7 mouse cellular contexts compared by ENCODE assay signal in genomic region chr6:124965747-124966146, GRCm38 (mm10). TPM values are rescaled to one million over a fixed set of nuclear protein-coding genes. Genes with fewer than 3 reads are reported as not detected.
A peak's percentile ranks its signal among the peaks of the same experiment; 100 is the strongest.
DNase-seq lines count a peak whose midpoint lies in the region; ATAC-seq and TF ChIP-seq lines count a peak whose summit lies in the region.

No protein-coding gene starts in this region.

- no peaks in the 10 kb centered on the region; the same call in 1 of the 2 replicates for H3K9me3 ChIP-seq in lung, embryonic 14.5 days (ENCODE audit: low read depth, low read length)
- no peaks in the 10 kb centered on the region for H3K9me3 ChIP-seq in hindbrain, embryonic 15.5 days

- no peak for TF ChIP-seq POLR2A in myocyte (IDR thresholded peaks at IDR 0.05; ENCODE audit: insufficient read length, low read depth)

- peaks cover 8% of the 10 kb centered on the region; the same call in 1 of the 2 replicates for H3K4me1 ChIP-seq in lung, embryonic 14.5 days (ENCODE audit: insufficient read depth)
- peaks cover 17% of the 10 kb centered on the region for H3K4me1 ChIP-seq in hindbrain, embryonic 15.5 days (replicated peaks)

- H3K27ac ChIP-seq in lung, embryonic 14.5 days (ENCODE audit: low read depth): peak overlapping the region; percentile 88
- H3K27ac ChIP-seq in hindbrain, embryonic 15.5 days (replicated peaks): peak overlapping the region; percentile 92

- 13% methylated on average over 15 of the region's 15 CpGs for WGBS in lung, embryonic 14.5 days
- WGBS in hindbrain, embryonic 15.5 days: 16% methylated on average over 15 of the region's 15 CpGs

- peak overlapping the region; percentile 74 for H3K9ac ChIP-seq in lung, embryonic 14.5 days
- H3K9ac ChIP-seq in hindbrain, embryonic 15.5 days: peak overlapping the region; percentile 89

- peak overlapping the region; percentile 32 for H3ac ChIP-seq in myocyte (ENCODE audit: control insufficient read depth, insufficient read length)

- peak overlapping the region; percentile 75 for H3K4me2 ChIP-seq in lung, embryonic 14.5 days
- H3K4me2 ChIP-seq in hindbrain, embryonic 15.5 days: peak overlapping the region; percentile 93
- peak overlapping the region; percentile 75 for H3K4me2 ChIP-seq in myocyte (ENCODE audit: low read depth)

- ATAC-seq in lung, embryonic 14.5 days (ENCODE audit: insufficient read depth): no peak; the same call in 1 of the 2 replicates
- no peak for ATAC-seq in hindbrain, embryonic 15.5 days (ENCODE audit: low FRiP score, low read depth)
- no peak for ATAC-seq in cerebellum, adult (ENCODE audit: insufficient number of reproducible peaks, low FRiP score, low TSS enrichment)

- peaks cover 18% of the 10 kb centered on the region for H3K79me2 ChIP-seq in myocyte (ENCODE audit: control insufficient read depth, insufficient read depth)

- no peaks in the 10 kb centered on the region for H3K27me3 ChIP-seq in lung, embryonic 14.5 days (ENCODE audit: insufficient read depth, low read length)
- H3K27me3 ChIP-seq in hindbrain, embryonic 15.5 days: 0 out of 2 replicates have a peak, but pooled peaks cover 4% of the 10 kb centered on the region
- no peaks in the 10 kb centered on the region for H3K27me3 ChIP-seq in myocyte (ENCODE audit: control insufficient read depth, insufficient read depth, insufficient read length)

- peaks cover 21% of the 10 kb centered on the region for H3K36me3 ChIP-seq in lung, embryonic 14.5 days (ENCODE audit: insufficient read depth)
- peaks cover 5% of the 10 kb centered on the region; the same call in 1 of the 2 replicates for H3K36me3 ChIP-seq in hindbrain, embryonic 15.5 days
- peaks cover 4% of the 10 kb centered on the region for H3K36me3 ChIP-seq in myocyte (ENCODE audit: control insufficient read depth, insufficient read depth)

- H3K4me3 ChIP-seq in lung, embryonic 14.5 days (ENCODE audit: low read depth, low read length): peak overlapping the region; percentile 65
- H3K4me3 ChIP-seq in hindbrain, embryonic 15.5 days: peak overlapping the region; percentile 71
- peak overlapping the region; percentile 75 for H3K4me3 ChIP-seq in myocyte

- TF ChIP-seq CTCF in lung, embryonic 14.5 days (IDR thresholded peaks at IDR 0.05; ENCODE audit: low read depth): no peak

- peak; percentile 26 for DNase-seq in lung, embryonic 14.5 days
- DNase-seq in lung, postnatal 14 days: no peak
- DNase-seq in c-Kit-positive CD71-positive TER-119-positive erythroid progenitor cells, embryonic 14.5 days (ENCODE audit: low spot score): peak; percentile 30
- no peak for DNase-seq in layer of hippocampus, postnatal 25 days (ENCODE audit: extremely low spot score in 1 of 2, low spot score in 1 of 2)

TF ChIP-seq in myocyte, 11 proteins besides CTCF, POLR2A, EP300 and RAD21:
- no peak for TF ChIP-seq TCF3 (IDR thresholded peaks at IDR 0.05; ENCODE audit: insufficient read length, low read depth)
- TF ChIP-seq REST (IDR thresholded peaks at IDR 0.05; ENCODE audit: insufficient read depth, insufficient read length): no peak
- no peak for TF ChIP-seq MAX (IDR thresholded peaks at IDR 0.05; ENCODE audit: low read depth)
- no peak for TF ChIP-seq CEBPB (IDR thresholded peaks at IDR 0.05; ENCODE audit: insufficient read depth, poor library complexity, severe bottlenecking)
- TF ChIP-seq SRF (IDR thresholded peaks at IDR 0.05; ENCODE audit: control insufficient read depth, insufficient read length, low read depth): no peak
- no peak for TF ChIP-seq MYOD1 (IDR thresholded peaks at IDR 0.05; ENCODE audit: control insufficient read depth in 1 of 3, insufficient read length in 2 of 3, low read depth in 2 of 3)
- no peak for TF ChIP-seq TCF12 (IDR thresholded peaks at IDR 0.05; ENCODE audit: insufficient read depth, poor library complexity, severe bottlenecking)
- TF ChIP-seq USF1 (IDR thresholded peaks at IDR 0.05; ENCODE audit: low read depth): no peak
- no peak for TF ChIP-seq E2F4 (IDR thresholded peaks at IDR 0.05; ENCODE audit: insufficient read depth)
- no peak for TF ChIP-seq POLR2AphosphoS2 (IDR thresholded peaks at IDR 0.05; ENCODE audit: insufficient read length, low read depth)
- no peak for TF ChIP-seq MYOG (IDR thresholded peaks at IDR 0.05; ENCODE audit: control insufficient read depth in 1 of 3, insufficient read depth in 1 of 3, insufficient read length in 2 of 3, low read depth in 2 of 3)

RNA-seq across cellular contexts. Expression of gene Cops7a, which starts 0.4 kb away (rescaled TPM):
- 147 and 155 TPM in 2 replicates for polyA plus RNA-seq in lung, embryonic 14.5 days (2014; fragmentation: Nextera tagmentation; extraction: Ambion mirVana)
- 92.5 and 102 TPM in 2 replicates for polyA plus RNA-seq in hindbrain, embryonic 15.5 days (2015; fragmentation: Nextera tagmentation; extraction: Ambion mirVana)
- polyA plus RNA-seq in myocyte (2012; fragmentation: generic; extraction: Trizol): 142 TPM
- 100 to 1,000 TPM; 144 to 151 TPM for total RNA-seq in layer of hippocampus, postnatal 25 days (2021)

RNA-seq across cellular contexts. Expression of gene Pianp, which starts 30.7 kb away (rescaled TPM):
- 0.39 and 0.59 TPM in 2 replicates for polyA plus RNA-seq in lung, embryonic 14.5 days (2014; fragmentation: Nextera tagmentation; extraction: Ambion mirVana)
- 58.8 and 73.5 TPM in 2 replicates for polyA plus RNA-seq in hindbrain, embryonic 15.5 days (2015; fragmentation: Nextera tagmentation; extraction: Ambion mirVana)
- polyA plus RNA-seq in myocyte (2012; fragmentation: generic; extraction: Trizol): 1.1 TPM
- 100 to 1,000 TPM; 139 to 188 TPM for total RNA-seq in layer of hippocampus, postnatal 25 days (2021)

RNA-seq across cellular contexts. Expression of gene Mlf2, which starts 34.6 kb away (rescaled TPM):
- polyA plus RNA-seq in lung, embryonic 14.5 days (2014; fragmentation: Nextera tagmentation; extraction: Ambion mirVana): 390 and 401 TPM in 2 replicates
- 565 and 615 TPM in 2 replicates for polyA plus RNA-seq in hindbrain, embryonic 15.5 days (2015; fragmentation: Nextera tagmentation; extraction: Ambion mirVana)
- 384 TPM for polyA plus RNA-seq in myocyte (2012; fragmentation: generic; extraction: Trizol)
- total RNA-seq in layer of hippocampus, postnatal 25 days (2021): 100 to 1,000 TPM; 670 to 704 TPM

RNA-seq across cellular contexts. Expression of gene Zfp384, which starts 43.2 kb away (rescaled TPM):
- polyA plus RNA-seq in lung, embryonic 14.5 days (2014; fragmentation: Nextera tagmentation; extraction: Ambion mirVana): 13.2 and 14.8 TPM in 2 replicates
- 14.9 and 19.6 TPM in 2 replicates for polyA plus RNA-seq in hindbrain, embryonic 15.5 days (2015; fragmentation: Nextera tagmentation; extraction: Ambion mirVana)
- 20.8 TPM for polyA plus RNA-seq in myocyte (2012; fragmentation: generic; extraction: Trizol)
- total RNA-seq in layer of hippocampus, postnatal 25 days (2021): 10 to 100 TPM; 42.4 to 49.6 TPM

RNA-seq across cellular contexts. Expression of gene Ptms, which starts 45.8 kb away (rescaled TPM):
- 377 and 442 TPM in 2 replicates for polyA plus RNA-seq in lung, embryonic 14.5 days (2014; fragmentation: Nextera tagmentation; extraction: Ambion mirVana)
- polyA plus RNA-seq in hindbrain, embryonic 15.5 days (2015; fragmentation: Nextera tagmentation; extraction: Ambion mirVana): 766 and 864 TPM in 2 replicates
- 1,462 TPM for polyA plus RNA-seq in myocyte (2012; fragmentation: generic; extraction: Trizol)
- 1,000 to 10,000 TPM; 1,178 to 1,233 TPM for total RNA-seq in layer of hippocampus, postnatal 25 days (2021)

Comparison
In these comparisons a context has a peak if more than half of its experiments do, and no peak if none do; other contexts are left out.
1. DNase-seq: peak in lung, embryonic 14.5 days (single experiment) and c-Kit-positive CD71-positive TER-119-positive erythroid progenitor cells, embryonic 14.5 days (single experiment); none in lung, postnatal 14 days (single experiment) and layer of hippocampus, postnatal 25 days (0 of 2).
2. RNA of gene Pianp, which starts 30.7 kb away (polyA plus RNA-seq): 58.8 to 73.5 TPM in hindbrain, embryonic 15.5 days; 1.1 TPM in myocyte (single experiment) and 0.39 to 0.59 TPM in lung, embryonic 14.5 days; every median in the first group is over 10 times any median in the second.
3. Peak in every context shown above with its lines, with median percentiles within 50 percentile points of each other: H3K4me2 ChIP-seq and H3K4me3 ChIP-seq.